Mouse (Mus musculus): ENCODE measurements around the gene Zp2. TPM values are rescaled to one million over a fixed set of nuclear protein-coding genes. Genes with fewer than 3 reads are reported as not detected.
A peak's percentile ranks its signal among the peaks of the same experiment; 100 is the strongest.

Zp2 gene
- polyA plus RNA-seq, 1 experiment from 2014 or later: not detected

DNA sequence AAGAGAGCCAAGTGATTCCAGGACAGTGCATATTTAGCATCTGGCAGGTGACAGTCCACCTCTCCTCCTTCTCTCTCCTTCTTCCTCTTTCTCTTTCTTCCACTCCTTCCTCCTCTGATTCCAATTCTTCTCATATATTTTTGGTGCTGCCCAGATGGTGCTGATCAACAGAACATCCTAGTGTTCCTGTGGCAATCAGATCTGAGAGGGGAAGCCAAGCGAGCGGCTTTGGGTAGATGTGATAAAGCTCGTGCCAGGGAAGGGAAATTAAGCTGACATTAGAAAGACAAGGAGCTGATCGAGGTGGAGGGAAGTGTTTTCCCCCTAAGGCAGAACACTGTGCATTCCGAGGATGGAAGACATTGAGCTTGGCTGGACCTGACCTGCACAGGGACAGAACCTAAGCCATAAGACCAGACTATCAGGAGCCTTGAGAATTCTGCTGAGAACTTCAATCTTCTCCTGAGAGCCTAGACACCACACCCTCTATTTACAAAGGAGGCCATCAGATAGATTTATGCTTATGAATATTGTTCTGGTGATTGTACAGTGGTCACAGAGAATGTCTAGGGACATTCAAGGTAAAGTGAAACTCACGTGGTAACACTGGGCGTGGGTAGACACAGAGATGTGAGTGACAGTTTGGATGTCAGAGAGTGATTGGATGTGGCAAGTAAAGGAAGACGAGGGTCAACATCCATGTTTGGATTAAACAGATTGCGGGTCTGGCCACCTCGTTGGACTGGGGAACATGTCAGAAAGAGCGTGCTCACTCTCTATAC lies 29.8 kb upstream of the Zp2 start:
- 73% methylated on average over 11 of the region's 11 CpGs for WGBS

DNA sequence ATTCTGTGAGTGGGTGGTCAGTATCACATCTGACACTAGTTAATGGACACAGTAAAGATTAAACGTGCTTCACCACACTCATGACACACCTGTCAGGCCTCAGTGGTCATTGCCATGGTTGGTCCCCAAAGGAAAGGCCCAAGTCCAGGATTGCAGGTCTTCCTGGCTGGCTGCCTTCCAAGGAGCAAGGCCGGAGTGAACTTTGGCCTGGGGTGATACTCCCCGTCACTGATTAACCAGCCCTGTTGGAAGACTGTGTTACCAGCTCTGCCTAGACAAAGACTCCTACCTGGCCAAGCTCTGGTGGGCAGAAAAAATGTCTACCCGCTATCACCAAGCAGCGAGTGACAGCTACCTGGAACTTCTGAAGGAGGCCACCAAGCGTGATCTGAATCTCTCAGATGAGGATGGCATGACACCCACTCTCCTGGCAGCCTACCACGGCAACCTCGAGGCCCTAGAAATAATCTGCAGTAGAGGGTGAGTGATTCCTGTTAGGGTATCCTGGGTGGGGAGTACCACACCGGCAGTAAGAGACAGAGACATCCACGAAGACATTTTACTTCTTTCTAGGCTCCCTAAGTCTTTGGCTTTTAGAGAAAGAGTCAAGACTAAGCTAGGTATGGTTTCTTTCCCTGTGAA lies 28.6 kb upstream of the Zp2 start, which contains the start of gene Anks4b:
Gene Anks4b, plus strand, starts transcription at position 256 of the 642 bp plus-strand sequence.
- H3K9me3 ChIP-seq: no peaks in the 10 kb centered on the region
- no peaks in the 10 kb centered on the region for H3K27me3 ChIP-seq
- no peaks in the 10 kb centered on the region for H3K4me1 ChIP-seq
- no peaks in the 10 kb centered on the region for H3K36me3 ChIP-seq
- H3K4me3 ChIP-seq: no peak within 1 kb of the TSS
- 90% methylated on average over 10 of the region's 10 CpGs for WGBS
- no peak within 1 kb of the TSS for H3K9ac ChIP-seq
- no peak within 1 kb of the TSS for H3K4me2 ChIP-seq (replicated peaks)
- no peak within 1 kb of the TSS for H3K27ac ChIP-seq
- no peak for ATAC-seq (ENCODE audit: insufficient number of reproducible peaks, insufficient read depth, low FRiP score, low TSS enrichment)

More for the DNA sequence above, 29.8 kb upstream of the Zp2 start:
- Histone ChIP-seq H3K4me1 (no peaks in the 10 kb centered on the region), H3K27me3 (no peaks in the 10 kb centered on the region), H3K9me3 (no peaks in the 10 kb centered on the region), H3K9ac (no peak overlapping the region), H3K36me3 (no peaks in the 10 kb centered on the region), H3K4me3 (no peak overlapping the region), H3K27ac (no peak overlapping the region), H3K4me2 (replicated peaks) (no peak overlapping the region)
- ATAC-seq (ENCODE audit: insufficient number of reproducible peaks, insufficient read depth, low FRiP score, low TSS enrichment): no peak

DNA sequence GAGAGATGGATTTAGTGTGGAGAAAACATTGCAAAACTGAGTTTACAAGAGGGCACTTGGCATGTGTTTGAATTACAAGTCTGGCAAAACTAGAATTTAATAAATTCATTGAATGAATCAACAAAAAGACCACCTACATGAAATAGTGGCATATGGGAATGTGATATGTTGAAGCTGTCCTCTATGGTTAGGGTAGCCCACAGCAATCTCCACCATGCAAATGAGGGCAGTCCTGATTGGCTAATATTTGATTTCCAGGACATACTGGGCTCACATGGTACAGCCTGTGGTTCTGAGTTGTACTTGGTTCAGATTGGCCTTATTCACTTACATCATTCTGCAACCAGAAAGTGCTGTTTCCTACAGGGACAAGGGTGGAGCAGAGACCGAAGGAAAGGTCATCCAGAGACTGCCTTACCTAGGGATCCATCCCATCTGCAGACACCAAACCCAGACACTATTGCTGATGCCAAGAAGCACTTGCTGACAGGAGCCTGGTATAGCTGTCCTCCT lies 27.2 kb upstream of the Zp2 start:
- H3K9ac ChIP-seq: no peak overlapping the region
- 89% methylated on average over 1 of the region's 1 CpGs for WGBS
- no peaks in the 10 kb centered on the region for H3K9me3 ChIP-seq
- H3K4me3 ChIP-seq: no peak overlapping the region
- H3K27ac ChIP-seq: no peak overlapping the region
- no peaks in the 10 kb centered on the region for H3K27me3 ChIP-seq
- no peaks in the 10 kb centered on the region for H3K4me1 ChIP-seq
- no peak overlapping the region for H3K4me2 ChIP-seq (replicated peaks)
- no peak for ATAC-seq (ENCODE audit: insufficient number of reproducible peaks, insufficient read depth, low FRiP score, low TSS enrichment)
- no peaks in the 10 kb centered on the region for H3K36me3 ChIP-seq

GRCm38 (mm10) chr7:120163581-120164251 lies 18.6 kb upstream of the Zp2 start:
- Histone ChIP-seq H3K36me3 (no peaks in the 10 kb centered on the region), H3K4me2 (replicated peaks) (no peak overlapping the region), H3K4me3 (no peak overlapping the region), H3K27ac (no peak overlapping the region), H3K9me3 (no peaks in the 10 kb centered on the region), H3K9ac (no peak overlapping the region), H3K27me3 (no peaks in the 10 kb centered on the region), H3K4me1 (peaks cover 3% of the 10 kb centered on the region; the same call in 1 of the 2 replicates)
- no peak for ATAC-seq (ENCODE audit: insufficient number of reproducible peaks, insufficient read depth, low FRiP score, low TSS enrichment)
- WGBS: 82% methylated on average over 11 of the region's 11 CpGs

DNA sequence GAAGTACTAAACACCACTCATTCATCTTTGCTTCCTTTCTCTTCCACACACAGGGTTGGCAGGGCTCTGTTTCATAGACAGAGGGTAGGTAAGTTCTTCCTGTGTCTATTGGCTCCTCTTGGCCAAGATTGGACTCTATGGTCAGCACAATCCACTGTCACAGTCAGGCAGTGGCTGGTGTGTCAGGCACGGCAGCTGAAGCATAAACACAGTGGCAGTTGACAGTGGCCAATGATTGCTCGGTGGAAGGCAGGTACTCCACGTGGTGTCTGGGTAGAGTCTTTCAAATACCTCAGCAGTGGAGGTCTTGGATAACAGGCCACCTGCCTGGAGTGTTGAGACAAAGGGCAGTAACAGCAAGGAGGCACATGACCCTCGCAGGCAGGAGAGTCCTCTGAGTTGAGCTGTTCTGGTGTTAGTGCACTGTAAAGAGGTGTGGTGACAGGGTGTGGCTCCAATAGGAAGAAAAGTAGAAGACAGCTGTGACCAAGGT lies 13.1 kb upstream of the Zp2 start:
- WGBS: 15% methylated on average over 4 of the region's 4 CpGs
- H3K36me3 ChIP-seq: no peaks in the 10 kb centered on the region
- no peaks in the 10 kb centered on the region for H3K9me3 ChIP-seq
- 0 out of 2 replicates have a peak overlapping the region, but pooled peaks have one; percentile 25 for H3K27ac ChIP-seq
- H3K4me1 ChIP-seq: peaks cover 23% of the 10 kb centered on the region
- ATAC-seq (ENCODE audit: insufficient number of reproducible peaks, insufficient read depth, low FRiP score, low TSS enrichment): no peak
- no peak overlapping the region for H3K9ac ChIP-seq
- H3K27me3 ChIP-seq: no peaks in the 10 kb centered on the region
- no peak overlapping the region for H3K4me3 ChIP-seq
- no peak overlapping the region for H3K4me2 ChIP-seq (replicated peaks)

DNA sequence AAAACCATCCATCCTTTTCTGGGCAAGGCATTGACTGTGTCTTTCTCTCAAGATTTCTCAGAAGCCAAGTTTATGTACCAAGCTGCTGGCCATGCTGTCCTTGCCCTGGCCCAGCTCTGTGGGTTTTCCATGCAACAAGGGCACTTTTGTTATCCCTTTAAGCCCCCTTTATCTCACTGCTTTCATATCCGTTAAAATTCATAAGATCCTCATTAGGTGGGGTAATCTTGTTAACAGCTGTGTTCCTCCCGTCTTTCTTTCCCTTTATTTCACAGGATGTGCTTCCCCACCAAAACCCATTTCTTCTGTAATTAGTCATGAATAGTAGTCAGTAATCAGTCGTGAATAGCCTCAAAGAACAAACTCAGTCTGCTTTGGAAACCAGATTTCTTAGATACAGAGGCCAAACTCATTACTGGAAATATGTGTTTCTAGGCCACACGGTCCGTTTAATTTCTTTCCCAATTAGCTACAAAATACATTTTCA lies 12.5 kb upstream of the Zp2 start:
- ATAC-seq (ENCODE audit: insufficient number of reproducible peaks, insufficient read depth, low FRiP score, low TSS enrichment): no peak
- H3K9ac ChIP-seq: no peak overlapping the region
- no peaks in the 10 kb centered on the region for H3K9me3 ChIP-seq
- H3K27me3 ChIP-seq: no peaks in the 10 kb centered on the region
- H3K4me2 ChIP-seq (replicated peaks): no peak overlapping the region
- H3K4me1 ChIP-seq: peaks cover 23% of the 10 kb centered on the region
- no peak overlapping the region for H3K4me3 ChIP-seq
- 29% methylated on average over 5 of the region's 5 CpGs for WGBS
- H3K27ac ChIP-seq: no peak overlapping the region
- H3K36me3 ChIP-seq: no peaks in the 10 kb centered on the region

- no peaks in the 10 kb centered on the region for H3K27me3 ChIP-seq
- H3K4me2 ChIP-seq (replicated peaks): no peak overlapping the region
- H3K4me3 ChIP-seq: no peak overlapping the region
- ATAC-seq (ENCODE audit: insufficient number of reproducible peaks, insufficient read depth, low FRiP score, low TSS enrichment): no peak
- H3K4me1 ChIP-seq: peaks cover 23% of the 10 kb centered on the region
- no peaks in the 10 kb centered on the region for H3K36me3 ChIP-seq
- 14% methylated on average over 2 of the region's 2 CpGs for WGBS
- no peak overlapping the region for H3K27ac ChIP-seq
- H3K9ac ChIP-seq: no peak overlapping the region
- no peaks in the 10 kb centered on the region for H3K9me3 ChIP-seq
Observed at GRCm38 (mm10) chr7:120156841-120157409, 11.8 kb upstream of the Zp2 start.

- no peaks in the 10 kb centered on the region for H3K27me3 ChIP-seq
- H3K9me3 ChIP-seq: no peaks in the 10 kb centered on the region
- no peak overlapping the region for H3K27ac ChIP-seq
- ATAC-seq (ENCODE audit: insufficient number of reproducible peaks, insufficient read depth, low FRiP score, low TSS enrichment): no peak
- no peaks in the 10 kb centered on the region for H3K36me3 ChIP-seq
- no peak overlapping the region for H3K4me2 ChIP-seq (replicated peaks)
- WGBS: 78% methylated on average over 2 of the region's 2 CpGs
- 0 out of 2 replicates have a peak, but pooled peaks cover 5% of the 10 kb centered on the region for H3K4me1 ChIP-seq
- no peak overlapping the region for H3K4me3 ChIP-seq
- H3K9ac ChIP-seq: no peak overlapping the region
Observed at GRCm38 (mm10) chr7:120150898-120151297, 5.8 kb upstream of the Zp2 start.

DNA sequence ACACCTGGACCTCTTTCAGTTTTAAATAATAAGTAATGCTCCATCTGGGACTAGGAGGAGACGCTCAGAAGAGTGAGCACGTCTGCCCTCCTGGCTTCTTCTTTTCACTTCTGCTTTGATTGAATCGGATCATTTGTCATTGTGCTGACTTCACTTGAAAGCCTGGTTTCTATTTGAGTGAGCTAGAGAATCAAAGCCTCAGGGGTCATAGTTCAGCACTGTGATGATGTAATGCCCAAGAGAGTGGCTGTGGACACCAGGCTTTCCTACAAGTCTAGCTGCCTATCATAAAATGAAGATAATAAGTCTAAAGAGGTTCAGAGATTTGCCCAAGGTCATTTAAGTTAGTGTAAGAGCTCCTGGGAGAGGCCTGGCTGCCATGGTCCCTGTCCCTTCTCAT lies 5.2 kb upstream of the Zp2 start:
- no peaks in the 10 kb centered on the region for H3K27me3 ChIP-seq
- no peak overlapping the region for H3K4me3 ChIP-seq
- no peak overlapping the region for H3K4me2 ChIP-seq (replicated peaks)
- WGBS: 11% methylated on average over 3 of the region's 3 CpGs
- H3K9ac ChIP-seq: no peak overlapping the region
- no peak for ATAC-seq (ENCODE audit: insufficient number of reproducible peaks, insufficient read depth, low FRiP score, low TSS enrichment)
- 0 out of 2 replicates have a peak, but pooled peaks cover 5% of the 10 kb centered on the region for H3K4me1 ChIP-seq
- no peaks in the 10 kb centered on the region for H3K36me3 ChIP-seq
- no peaks in the 10 kb centered on the region for H3K9me3 ChIP-seq
- no peak overlapping the region for H3K27ac ChIP-seq

DNA sequence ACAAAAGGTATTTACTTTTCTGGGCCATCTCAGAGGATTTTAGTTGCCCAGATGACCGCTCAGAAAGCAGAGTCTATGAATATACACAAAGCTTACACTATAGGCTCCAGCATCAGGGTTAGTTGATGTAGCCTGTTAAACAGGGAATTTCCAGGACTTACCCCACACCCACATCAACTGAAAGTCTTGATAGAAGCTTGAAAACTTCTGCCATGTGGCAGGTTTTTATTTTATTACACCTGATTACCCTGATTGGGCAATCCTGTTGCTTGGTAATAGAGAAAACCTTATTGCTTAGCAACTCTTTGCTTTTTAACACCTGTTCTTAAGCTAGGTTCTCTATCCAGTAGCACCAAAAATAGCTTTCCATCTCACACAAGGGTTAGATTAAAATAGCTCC lies 2.3 kb downstream of the Zp2 start:
- H3K27ac ChIP-seq: no peak overlapping the region
- H3K9me3 ChIP-seq: no peaks in the 10 kb centered on the region
- H3K4me3 ChIP-seq: no peak overlapping the region
- WGBS: 86% methylated on average over 1 of the region's 1 CpGs
- ATAC-seq (ENCODE audit: insufficient number of reproducible peaks, insufficient read depth, low FRiP score, low TSS enrichment): no peak
- no peaks in the 10 kb centered on the region for H3K4me1 ChIP-seq
- H3K27me3 ChIP-seq: no peaks in the 10 kb centered on the region
- H3K36me3 ChIP-seq: no peaks in the 10 kb centered on the region
- H3K9ac ChIP-seq: no peak overlapping the region
- no peak overlapping the region for H3K4me2 ChIP-seq (replicated peaks)

DNA sequence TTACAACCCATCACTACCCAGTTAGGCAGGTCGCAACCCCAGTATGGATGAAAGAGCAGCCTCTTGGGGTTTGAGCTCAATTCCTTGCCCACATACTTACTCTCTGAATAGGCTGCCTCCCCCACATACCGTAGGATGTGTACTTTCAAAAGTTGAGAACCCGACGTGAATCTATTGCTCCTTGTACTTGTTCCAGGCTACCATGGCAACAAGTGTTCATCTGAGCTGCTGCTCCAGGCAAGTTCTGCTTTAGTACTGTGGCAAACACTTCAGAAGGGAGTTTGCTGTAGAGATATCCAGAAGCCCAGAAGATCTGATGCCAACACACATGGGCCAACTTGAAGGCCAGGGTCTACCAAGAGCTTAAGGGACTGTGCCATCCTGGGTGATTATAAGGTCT lies 16.1 kb downstream of the Zp2 start:
- H3K9ac ChIP-seq: no peak overlapping the region
- H3K4me3 ChIP-seq: no peak overlapping the region
- H3K27me3 ChIP-seq: no peaks in the 10 kb centered on the region
- peaks cover 27% of the 10 kb centered on the region for H3K4me1 ChIP-seq
- ATAC-seq (ENCODE audit: insufficient number of reproducible peaks, insufficient read depth, low FRiP score, low TSS enrichment): no peak
- no peak overlapping the region for H3K4me2 ChIP-seq (replicated peaks)
- 0 out of 2 replicates have a peak overlapping the region, but pooled peaks have one; percentile 80 for H3K27ac ChIP-seq
- no peaks in the 10 kb centered on the region for H3K36me3 ChIP-seq
- H3K9me3 ChIP-seq: no peaks in the 10 kb centered on the region
- 73% methylated on average over 4 of the region's 4 CpGs for WGBS
